Mouse (Mus musculus): ENCODE data around the gene Ptprk. TPM values are rescaled to one million over a fixed set of nuclear protein-coding genes. Genes with fewer than 3 reads are reported as not detected.

Ptprk gene
- polyA plus RNA-seq, 2 experiments from 2014 or later: 0.81 TPM; not detected in 1

GRCm38 (mm10) chr10:28566378-28566777, 491.8 kb downstream of the Ptprk start:
- ATAC-seq: no peak

- ATAC-seq: no peak
Measured at GRCm38 (mm10) chr10:28566828-28567227, 492.2 kb downstream of the Ptprk start.

GRCm38 (mm10) chr10:28567441-28567840, 492.8 kb downstream of the Ptprk start:
- ATAC-seq: peak; percentile 93

- ATAC-seq: peak; percentile 9
Measured at GRCm38 (mm10) chr10:28568047-28568446, 493.4 kb downstream of the Ptprk start.

GRCm38 (mm10) chr10:28579596-28579995, 505.0 kb downstream of the Ptprk start:
- no peak for ATAC-seq

- ATAC-seq: no peak
Measured at GRCm38 (mm10) chr10:28586565-28587138, 512.0 kb downstream of the Ptprk start.

GRCm38 (mm10) chr10:28588401-28588800, 513.8 kb downstream of the Ptprk start:
- ATAC-seq: no peak

GRCm38 (mm10) chr10:28590822-28591221, 516.2 kb downstream of the Ptprk start:
- ATAC-seq: no peak

- peak; percentile 97 for ATAC-seq
Measured at GRCm38 (mm10) chr10:28593566-28594292, 519.1 kb downstream of the Ptprk start.

GRCm38 (mm10) chr10:28596897-28597296, 522.3 kb downstream of the Ptprk start:
- no peak for ATAC-seq

GRCm38 (mm10) chr10:28609136-28609535, 534.5 kb downstream of the Ptprk start:
- no peak for ATAC-seq

- ATAC-seq: no peak
Measured at GRCm38 (mm10) chr10:28614396-28614795, 539.8 kb downstream of the Ptprk start.

GRCm38 (mm10) chr10:28617203-28617602, 542.6 kb downstream of the Ptprk start:
- no peak for ATAC-seq

- no peak for ATAC-seq
Measured at GRCm38 (mm10) chr10:28618002-28618401, 543.4 kb downstream of the Ptprk start.

GRCm38 (mm10) chr10:28619415-28619814, 544.8 kb downstream of the Ptprk start:
- ATAC-seq: no peak

GRCm38 (mm10) chr10:28636096-28636495, 561.5 kb downstream of the Ptprk start:
- no peak for ATAC-seq

- ATAC-seq: no peak
Measured at GRCm38 (mm10) chr10:28641887-28642286, 567.3 kb downstream of the Ptprk start.
